Mouse (Mus musculus) limb, embryonic 12.5 days (tissue): ENCODE measurements around the gene Itpr2. TPM values are rescaled to one million over a fixed set of nuclear protein-coding genes. Genes with fewer than 3 reads are reported as not detected.

Source experiments
- ATAC-seq: fragments of 200-750 bp; cut with Nextera tagmentation; 2 replicates; pipeline ENCODE4 v1.8.0; 2017; ENCODE audit warnings: low read depth, moderate TSS enrichment; ENCODE audit not compliant: insufficient number of reproducible peaks, insufficient read depth, low FRiP score, low TSS enrichment
- H3K27ac ChIP-seq: fragments of 300-500 bp; sonication (generic); 2 replicates; pipeline ENCODE4 v1.5.1; 2016; ENCODE audit warnings: mild to moderate bottlenecking, moderate library complexity
- H3K27me3 ChIP-seq: fragments of 300-500 bp; sonication (generic); 2 replicates; pipeline ENCODE4 v1.6.1; 2016; ENCODE audit warnings: mild to moderate bottlenecking, moderate library complexity
- H3K36me3 ChIP-seq: fragments of 300-500 bp; sonication (generic); 2 replicates; pipeline ENCODE4 v1.6.1; 2016; ENCODE audit warnings: mild to moderate bottlenecking, moderate library complexity
- H3K4me1 ChIP-seq: fragments of 300-500 bp; sonication (generic); replicated peaks from 2 replicates; pipeline ENCODE4 v1.6.1; 2016
- H3K4me2 ChIP-seq: fragments of 300-500 bp; sonication (generic); 2 replicates; pipeline ENCODE4 v1.6.1; 2016; ENCODE audit warnings: mild to moderate bottlenecking, moderate library complexity
- H3K4me3 ChIP-seq: fragments of 300-500 bp; sonication (generic); replicated peaks from 2 replicates; pipeline ENCODE4 v1.5.1; 2016; ENCODE audit warnings: mild to moderate bottlenecking
- H3K9ac ChIP-seq: fragments of 300-500 bp; sonication (generic); replicated peaks from 2 replicates; pipeline ENCODE4 v1.6.1; 2016; ENCODE audit warnings: mild to moderate bottlenecking, moderate library complexity
- H3K9me3 ChIP-seq: fragments of 300-500 bp; sonication (generic); 2 replicates; pipeline ENCODE4 v1.6.1; 2016; ENCODE audit warnings: mild to moderate bottlenecking, moderate library complexity
- WGBS: fragments of 180-500 bp; shearing (Covaris S2); methylation state at CpG from one replicate; pipeline ENCODE4 v1.1.7; 2016; 5-methylcytosine and 5-hydroxymethylcytosine counted together
- polyA plus RNA-seq: library from polyadenylated mRNA; unstranded; fragments of >200 nt; fragmentation: Nextera tagmentation; extraction: Ambion mirVana; gene quantifications from 2 replicates; pipeline ENCODE4 v1.2.1, GENCODE M21; 2016

Itpr2 gene
- polyA plus RNA-seq, 1 experiment from 2014 or later, result 7.0 TPM

DNA sequence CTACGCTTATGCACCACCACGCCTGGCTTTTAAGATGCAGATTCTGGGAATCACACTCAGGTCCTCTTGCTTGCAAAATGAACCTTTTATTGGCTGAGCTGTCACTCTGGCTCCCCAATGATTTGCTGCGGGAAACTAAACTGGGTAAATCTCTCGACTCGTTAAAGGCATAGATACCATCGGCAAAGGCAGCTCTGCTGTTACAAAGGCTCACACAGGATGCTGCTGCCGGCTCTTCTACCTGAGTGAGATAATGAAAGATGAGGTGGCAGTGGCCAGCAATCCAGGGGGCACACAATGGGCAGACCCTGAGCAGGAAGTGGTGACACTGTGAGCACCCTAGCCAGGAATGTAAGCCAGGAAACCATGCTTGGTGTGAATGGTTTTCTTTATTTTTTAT is 373.0 kb downstream of the Itpr2 start:
- Histone ChIP-seq H3K36me3 (no peaks in the 10 kb centered on the region), H3K9ac (no peak overlapping the region), H3K27me3 (no peaks in the 10 kb centered on the region), H3K27ac (no peak overlapping the region), H3K9me3 (no peaks in the 10 kb centered on the region), H3K4me1 (0 out of 2 replicates have a peak, but pooled peaks cover 4% of the 10 kb centered on the region), H3K4me2 (no peak overlapping the region), H3K4me3 (no peak overlapping the region)
- WGBS, result 56% methylated on average over 7 of the region's 7 CpGs
- ATAC-seq, result no peak

DNA sequence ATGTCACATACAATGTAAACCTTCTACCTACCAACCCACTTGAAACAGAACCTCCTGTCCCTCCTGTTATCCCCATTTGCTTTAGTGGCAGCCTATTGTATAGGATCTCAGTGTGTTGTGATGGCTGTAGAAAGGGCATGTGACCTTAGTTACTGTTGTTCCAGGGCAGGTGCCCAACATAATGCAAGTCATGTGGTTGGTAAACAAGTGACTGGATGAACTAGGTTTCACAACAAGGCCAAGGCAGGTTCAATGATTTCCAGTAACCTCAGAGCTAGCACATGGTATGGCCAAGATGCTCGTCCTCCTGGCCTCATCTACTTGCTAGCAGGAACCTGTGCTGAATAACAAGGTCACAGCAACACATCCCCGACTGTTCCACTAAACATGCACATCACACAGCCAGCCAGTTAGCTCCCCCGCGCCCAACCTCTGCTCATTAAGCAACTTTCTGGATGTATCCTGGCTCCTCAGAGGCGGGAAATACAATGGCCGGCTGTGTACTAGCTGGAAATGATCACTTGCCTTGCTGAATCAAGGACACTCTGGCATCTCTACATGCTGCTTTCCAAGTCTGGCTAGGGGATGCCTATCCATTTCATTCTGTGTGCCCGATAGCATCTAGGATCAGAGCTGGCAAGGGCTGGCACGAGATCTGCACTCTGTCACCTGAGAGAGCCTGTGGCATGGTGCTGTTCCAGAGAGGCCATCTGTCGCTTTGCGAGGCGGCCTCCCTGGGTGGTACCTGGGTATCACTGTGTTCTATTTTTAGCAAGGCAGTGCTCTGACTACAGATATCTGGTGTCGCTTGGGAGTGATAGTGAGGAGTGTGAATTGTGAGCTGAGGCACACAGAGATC is 375.0 kb downstream of the Itpr2 start:
- no peaks in the 10 kb centered on the region for H3K9me3 ChIP-seq
- WGBS, result 85% methylated on average over 12 of the region's 12 CpGs
- no peaks in the 10 kb centered on the region for H3K4me1 ChIP-seq
- no peak overlapping the region for H3K4me2 ChIP-seq
- ATAC-seq, result no peak
- no peak overlapping the region for H3K9ac ChIP-seq
- no peak overlapping the region for H3K27ac ChIP-seq
- no peaks in the 10 kb centered on the region for H3K27me3 ChIP-seq
- no peak overlapping the region for H3K4me3 ChIP-seq
- H3K36me3 ChIP-seq, result no peaks in the 10 kb centered on the region

DNA sequence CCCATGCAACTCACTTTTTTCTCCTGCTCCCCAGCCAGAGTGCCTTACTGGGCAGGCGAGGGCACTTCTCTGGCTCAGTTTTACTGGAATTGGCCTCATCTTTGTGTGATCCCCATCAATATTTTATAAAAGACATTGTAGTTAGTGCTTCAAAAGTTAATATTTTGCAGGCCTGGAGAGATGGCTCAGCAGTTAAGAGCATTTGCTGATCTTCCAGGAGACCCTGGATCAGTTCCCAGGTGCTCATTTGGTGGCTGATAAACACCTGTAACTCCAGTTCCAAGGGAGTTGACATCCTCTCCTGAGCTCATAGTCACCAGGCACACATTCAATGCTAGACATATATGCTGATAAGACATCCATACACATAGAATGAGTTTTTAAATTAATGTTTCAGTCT is 376.4 kb downstream of the Itpr2 start:
- no peak overlapping the region for H3K4me2 ChIP-seq
- H3K4me3 ChIP-seq, result no peak overlapping the region
- H3K4me1 ChIP-seq, result no peaks in the 10 kb centered on the region
- no peak for ATAC-seq
- no peak overlapping the region for H3K9ac ChIP-seq
- WGBS, result 79% methylated on average over 1 of the region's 1 CpGs
- H3K36me3 ChIP-seq, result no peaks in the 10 kb centered on the region
- H3K27me3 ChIP-seq, result no peaks in the 10 kb centered on the region
- no peaks in the 10 kb centered on the region for H3K9me3 ChIP-seq
- no peak overlapping the region for H3K27ac ChIP-seq

DNA sequence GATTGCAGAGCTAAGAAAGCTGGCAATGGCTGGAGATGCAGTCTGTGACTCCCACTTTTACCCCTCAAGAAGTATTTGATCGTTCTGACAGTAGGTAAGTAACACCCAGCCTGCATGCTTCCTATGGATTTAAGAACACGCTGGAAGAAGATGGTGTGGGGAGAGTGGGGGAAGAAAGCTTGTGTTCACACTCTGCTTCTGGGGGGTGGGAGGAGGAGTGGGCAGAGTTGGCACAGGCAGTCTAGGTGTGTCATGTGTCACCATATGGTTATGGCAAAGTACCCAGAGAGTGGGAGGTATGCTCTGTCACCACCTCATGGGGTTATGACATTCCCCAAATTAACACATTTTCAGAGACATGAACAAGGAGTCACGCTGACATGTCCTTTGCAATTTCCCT is 377.5 kb downstream of the Itpr2 start:
- Histone ChIP-seq H3K4me1 (no peaks in the 10 kb centered on the region), H3K4me2 (no peak overlapping the region), H3K27me3 (no peaks in the 10 kb centered on the region), H3K4me3 (no peak overlapping the region), H3K9me3 (no peaks in the 10 kb centered on the region), H3K27ac (no peak overlapping the region), H3K36me3 (no peaks in the 10 kb centered on the region), H3K9ac (no peak overlapping the region)
- 74% methylated on average over 3 of the region's 3 CpGs for WGBS
- ATAC-seq, result no peak

DNA sequence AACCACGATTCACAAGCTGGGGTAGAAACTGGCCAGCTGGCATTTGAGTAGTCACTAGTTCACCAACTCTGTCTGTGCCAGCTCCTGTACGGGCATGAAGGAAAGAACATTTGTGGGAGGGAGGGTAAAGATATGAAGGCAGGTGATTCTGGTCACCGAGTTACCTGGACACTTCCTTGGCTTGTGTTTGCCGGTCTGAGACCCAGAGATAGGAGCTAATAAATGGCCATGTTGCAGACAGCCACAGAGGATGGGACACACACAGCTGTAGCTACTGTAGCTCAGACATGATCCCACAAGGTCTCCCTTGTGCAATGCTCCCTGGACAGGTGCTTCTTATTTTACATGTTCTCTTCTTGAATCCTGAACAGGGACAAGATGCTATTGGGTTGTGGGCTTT is 378.4 kb downstream of the Itpr2 start:
- no peak for ATAC-seq
- no peaks in the 10 kb centered on the region for H3K27me3 ChIP-seq
- H3K4me3 ChIP-seq, result no peak overlapping the region
- WGBS, result 96% methylated on average over 4 of the region's 4 CpGs
- no peak overlapping the region for H3K9ac ChIP-seq
- no peaks in the 10 kb centered on the region for H3K9me3 ChIP-seq
- no peak overlapping the region for H3K27ac ChIP-seq
- H3K36me3 ChIP-seq, result no peaks in the 10 kb centered on the region
- no peaks in the 10 kb centered on the region for H3K4me1 ChIP-seq
- no peak overlapping the region for H3K4me2 ChIP-seq

DNA sequence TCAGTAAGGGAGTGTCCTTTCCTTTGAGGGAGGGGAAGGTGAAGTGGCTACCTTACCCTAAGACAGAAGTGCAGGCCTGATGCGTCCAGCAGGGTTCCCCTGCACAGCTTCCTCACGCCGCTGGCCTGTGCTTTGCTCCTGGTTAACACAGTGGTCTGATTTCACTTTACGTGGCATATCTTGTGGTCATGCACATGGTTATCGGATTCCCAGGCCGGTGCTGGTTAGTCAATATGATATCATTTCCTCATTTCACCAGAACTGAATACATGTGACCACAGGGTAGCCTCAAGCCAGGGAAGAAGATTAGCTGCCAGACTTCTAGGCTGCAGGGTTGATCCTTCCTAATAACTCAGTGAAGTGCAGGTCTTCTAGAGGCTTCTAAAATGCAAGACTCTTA is 381.9 kb downstream of the Itpr2 start:
- H3K9me3 ChIP-seq, result no peaks in the 10 kb centered on the region
- H3K4me1 ChIP-seq, result no peaks in the 10 kb centered on the region
- H3K9ac ChIP-seq, result no peak overlapping the region
- WGBS, result 83% methylated on average over 6 of the region's 6 CpGs
- H3K4me3 ChIP-seq, result no peak overlapping the region
- no peaks in the 10 kb centered on the region for H3K27me3 ChIP-seq
- no peaks in the 10 kb centered on the region for H3K36me3 ChIP-seq
- ATAC-seq, result no peak
- no peak overlapping the region for H3K4me2 ChIP-seq
- H3K27ac ChIP-seq, result no peak overlapping the region

DNA sequence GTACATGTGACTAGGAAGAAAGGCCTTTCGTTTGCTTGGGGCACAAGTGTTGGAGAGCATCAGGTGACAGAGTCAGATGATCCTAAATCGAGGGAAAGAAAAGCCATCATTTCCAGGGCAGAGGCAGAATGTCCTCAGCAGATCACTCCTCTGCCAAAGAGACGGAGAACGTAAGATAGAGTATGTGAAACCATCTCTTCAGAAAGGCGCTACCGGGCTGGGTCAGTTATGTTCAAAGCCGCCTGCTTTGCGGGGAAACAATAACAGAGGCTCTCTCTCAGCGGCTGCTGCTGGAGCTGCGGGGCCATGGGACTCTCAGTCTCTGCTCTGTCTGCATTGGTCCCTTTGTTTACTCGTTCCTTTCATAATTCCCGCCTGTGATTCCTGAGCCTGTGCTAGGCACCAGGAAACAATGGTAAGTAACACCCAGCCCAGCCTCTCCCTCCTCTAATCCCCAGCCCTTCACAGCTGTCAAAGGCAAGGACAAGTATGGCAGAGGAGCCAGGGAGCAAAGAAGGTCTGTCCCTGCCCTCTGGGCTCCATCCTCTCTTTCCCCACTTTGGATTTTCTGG is 387.2 kb downstream of the Itpr2 start:
- no peaks in the 10 kb centered on the region for H3K36me3 ChIP-seq
- no peak overlapping the region for H3K4me2 ChIP-seq
- no peak overlapping the region for H3K27ac ChIP-seq
- H3K4me1 ChIP-seq, result peaks cover 26% of the 10 kb centered on the region
- ATAC-seq, result no peak
- H3K9ac ChIP-seq, result no peak overlapping the region
- H3K27me3 ChIP-seq, result no peaks in the 10 kb centered on the region
- no peak overlapping the region for H3K4me3 ChIP-seq
- no peaks in the 10 kb centered on the region for H3K9me3 ChIP-seq
- 44% methylated on average over 12 of the region's 12 CpGs for WGBS

DNA sequence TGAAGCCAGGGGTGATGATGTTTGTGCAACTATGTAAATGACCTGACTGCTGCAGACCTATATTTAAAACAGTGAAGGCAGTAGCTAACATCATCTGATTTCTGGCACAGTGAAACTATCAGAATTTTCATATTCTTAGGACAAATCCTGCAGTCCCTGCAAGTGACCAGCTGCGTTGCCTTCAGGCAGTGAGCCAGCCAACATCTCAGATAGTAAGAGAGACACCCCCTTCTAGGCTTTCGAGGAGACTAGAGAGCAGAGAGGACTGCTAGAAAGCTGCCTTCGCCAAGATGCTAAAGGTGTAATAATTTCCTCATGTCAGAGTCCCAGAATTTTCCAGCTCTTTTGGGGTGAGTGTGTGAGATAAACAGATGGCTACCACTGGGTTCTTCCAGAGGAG is 388.0 kb downstream of the Itpr2 start:
- Histone ChIP-seq H3K4me2 (no peak overlapping the region), H3K4me3 (no peak overlapping the region), H3K4me1 (peaks cover 28% of the 10 kb centered on the region), H3K27me3 (no peaks in the 10 kb centered on the region), H3K36me3 (no peaks in the 10 kb centered on the region), H3K27ac (no peak overlapping the region), H3K9ac (no peak overlapping the region), H3K9me3 (no peaks in the 10 kb centered on the region)
- no peak for ATAC-seq
- 75% methylated on average over 3 of the region's 3 CpGs for WGBS

DNA sequence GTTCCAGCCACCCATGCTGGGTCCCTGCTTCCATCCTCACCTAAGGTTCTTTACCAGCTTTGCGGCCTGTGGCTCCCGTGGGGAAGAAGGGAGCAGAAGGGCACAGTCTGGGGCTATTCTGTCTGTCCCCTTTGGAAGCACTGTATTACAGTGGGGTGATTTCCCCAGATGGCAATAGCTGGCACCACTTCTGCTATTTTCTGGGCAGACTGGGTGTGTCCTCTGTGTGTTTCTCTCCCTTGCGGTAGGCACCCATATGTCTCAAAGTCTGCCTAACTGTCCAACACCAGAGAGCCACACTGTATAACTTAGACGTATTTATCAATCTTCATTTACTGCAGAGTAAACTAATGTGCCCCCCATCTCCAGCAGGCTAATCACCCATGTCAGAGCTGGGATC is 388.9 kb downstream of the Itpr2 start:
- no peak for ATAC-seq
- Histone ChIP-seq H3K27me3 (no peaks in the 10 kb centered on the region), H3K4me3 (no peak overlapping the region), H3K27ac (no peak overlapping the region), H3K4me2 (no peak overlapping the region), H3K9ac (no peak overlapping the region), H3K4me1 (peaks cover 35% of the 10 kb centered on the region), H3K36me3 (no peaks in the 10 kb centered on the region), H3K9me3 (no peaks in the 10 kb centered on the region)
- WGBS, result 93% methylated on average over 4 of the region's 4 CpGs

DNA sequence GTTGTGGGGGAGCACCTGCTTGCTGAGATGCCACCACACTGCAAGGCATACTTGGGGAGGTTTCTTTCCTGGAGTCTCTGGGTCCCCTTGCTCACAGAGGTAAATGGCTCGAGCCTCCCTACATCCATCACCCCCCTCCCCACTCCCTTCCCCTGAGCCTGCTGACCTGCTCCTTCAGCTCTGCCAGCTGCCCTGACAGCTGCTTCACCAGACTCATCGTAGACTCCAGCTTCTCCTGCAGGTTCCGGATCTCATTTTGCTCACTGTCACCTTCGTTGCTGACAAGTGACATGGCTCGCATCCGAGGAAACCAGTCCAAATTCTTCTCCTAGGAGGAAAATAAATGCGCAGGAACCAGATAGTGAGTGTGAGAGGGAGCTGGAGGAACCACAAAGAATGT is 389.8 kb downstream of the Itpr2 start:
- Histone ChIP-seq H3K4me2 (no peak overlapping the region), H3K9me3 (no peaks in the 10 kb centered on the region), H3K36me3 (no peaks in the 10 kb centered on the region), H3K27ac (no peak overlapping the region), H3K9ac (no peak overlapping the region), H3K4me3 (no peak overlapping the region), H3K27me3 (no peaks in the 10 kb centered on the region), H3K4me1 (peaks cover 35% of the 10 kb centered on the region)
- WGBS, result 70% methylated on average over 7 of the region's 7 CpGs
- ATAC-seq, result no peak

DNA sequence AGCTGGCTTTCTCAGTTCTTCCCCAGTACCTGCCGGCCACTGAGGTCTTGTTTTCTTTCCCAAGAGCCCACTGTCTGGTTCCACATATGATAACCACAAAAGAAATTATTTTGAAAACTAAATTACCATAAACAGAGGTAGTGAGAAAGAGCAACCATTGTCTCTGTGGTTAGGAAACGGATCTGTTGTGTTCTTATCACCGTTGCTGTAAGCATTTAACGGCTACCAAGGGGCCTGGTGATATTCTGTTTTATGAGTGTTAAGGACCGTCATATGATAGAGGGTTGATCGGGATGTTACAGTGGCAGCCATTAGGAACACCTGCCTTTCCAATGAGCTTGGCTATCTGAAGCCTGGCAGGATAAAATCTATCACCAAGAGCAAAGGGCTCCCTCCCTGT is 390.2 kb downstream of the Itpr2 start:
- ATAC-seq, result no peak
- no peaks in the 10 kb centered on the region for H3K9me3 ChIP-seq
- no peaks in the 10 kb centered on the region for H3K27me3 ChIP-seq
- H3K4me2 ChIP-seq, result no peak overlapping the region
- 74% methylated on average over 6 of the region's 6 CpGs for WGBS
- H3K4me1 ChIP-seq, result peaks cover 35% of the 10 kb centered on the region
- no peak overlapping the region for H3K27ac ChIP-seq
- no peak overlapping the region for H3K4me3 ChIP-seq
- H3K36me3 ChIP-seq, result no peaks in the 10 kb centered on the region
- no peak overlapping the region for H3K9ac ChIP-seq
